Mouse (Mus musculus): ENCODE data around the gene Tpk1.
"Not testable (repeated sequence)": the region's sequence is repeated elsewhere in the genome, so short reads cannot be mapped to it uniquely, and the experiment has no call there.

Tpk1 gene

DNA sequence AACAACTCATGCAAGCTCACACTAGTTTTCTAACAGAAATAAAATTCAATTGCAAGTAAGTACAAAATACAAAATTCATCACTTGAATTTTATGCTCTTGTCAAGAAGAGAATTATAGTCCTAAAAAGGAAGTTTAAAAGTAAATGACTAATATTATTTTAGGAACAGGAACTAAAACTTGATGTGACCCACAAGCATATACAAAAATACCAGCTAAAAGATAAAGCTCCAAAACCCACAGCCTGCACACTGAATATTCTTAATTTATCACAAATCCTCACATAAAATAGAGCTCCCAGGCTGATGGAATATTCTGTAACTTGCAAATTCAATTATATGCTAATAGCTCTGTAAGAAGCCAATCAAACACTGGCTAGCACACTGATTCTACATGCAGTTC lies 25.5 kb downstream of the Tpk1 start:
- DNase-seq (ENCODE audit: low spot score in 2 of 2): no peak

GRCm38 (mm10) chr6:43638865-43639264 lies 27.2 kb downstream of the Tpk1 start:
- DNase-seq (ENCODE audit: low spot score in 2 of 2): no peak

GRCm38 (mm10) chr6:43638119-43638518 lies 28.0 kb downstream of the Tpk1 start:
- DNase-seq (ENCODE audit: low spot score in 2 of 2): no peak

DNA sequence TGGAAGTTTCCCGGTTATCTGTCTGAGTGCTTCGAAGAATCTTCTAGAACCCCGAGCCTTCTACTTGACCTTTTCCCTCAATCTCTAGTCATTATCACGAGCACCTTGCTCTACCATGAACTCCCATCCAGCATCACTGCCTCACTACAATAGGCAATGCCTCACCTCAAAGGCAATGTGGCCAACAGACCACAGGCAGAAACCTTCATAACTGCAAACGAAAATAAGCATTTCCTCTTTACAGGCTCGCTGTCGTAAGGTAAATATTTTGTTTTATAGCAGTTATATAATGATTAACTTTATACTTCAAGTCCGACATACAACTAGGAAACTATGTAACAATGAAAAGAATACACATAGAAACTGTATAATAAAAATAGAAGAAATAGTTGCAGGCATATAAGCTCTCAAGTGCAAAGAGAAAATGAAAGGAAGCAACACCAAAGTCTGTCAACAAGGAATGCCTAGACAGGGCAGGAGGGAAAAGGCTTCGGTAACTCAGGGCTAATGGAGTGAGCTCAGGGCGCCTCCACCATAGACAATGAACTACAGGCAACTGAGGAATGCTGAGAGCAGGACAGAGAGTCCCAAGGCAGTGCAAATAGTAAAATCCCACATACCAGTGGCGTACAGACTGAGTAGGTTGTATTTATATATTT lies 29.0 kb downstream of the Tpk1 start:
- no peak for DNase-seq (ENCODE audit: low spot score in 2 of 2)

- no peak for DNase-seq (ENCODE audit: low spot score in 2 of 2)
These were observed 32.6 kb downstream of the Tpk1 start for GRCm38 (mm10) chr6:43633308-43633963.

DNA sequence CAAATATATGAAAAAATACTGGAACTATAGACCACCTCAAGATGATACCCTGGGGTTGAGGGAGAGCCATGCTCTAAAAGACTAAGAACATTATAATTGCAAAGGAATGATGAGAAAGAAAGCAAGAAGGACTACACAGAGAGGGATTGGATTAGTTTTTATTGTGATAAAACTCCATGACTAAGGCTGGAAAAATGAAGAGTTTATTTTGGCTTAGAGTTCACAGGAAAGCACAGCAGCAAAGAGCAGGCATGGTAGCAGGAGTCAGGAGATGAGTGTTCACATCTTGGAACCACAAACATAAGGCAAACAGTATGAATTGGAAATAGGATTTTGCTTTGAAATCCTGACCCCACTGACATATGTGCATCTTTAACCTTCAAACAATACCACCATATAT lies 33.2 kb downstream of the Tpk1 start:
- DNase-seq (ENCODE audit: low spot score in 2 of 2): no peak

GRCm38 (mm10) chr6:43623448-43623847 lies 42.6 kb downstream of the Tpk1 start:
- DNase-seq (ENCODE audit: low spot score in 2 of 2): not testable (repeated sequence)

DNA sequence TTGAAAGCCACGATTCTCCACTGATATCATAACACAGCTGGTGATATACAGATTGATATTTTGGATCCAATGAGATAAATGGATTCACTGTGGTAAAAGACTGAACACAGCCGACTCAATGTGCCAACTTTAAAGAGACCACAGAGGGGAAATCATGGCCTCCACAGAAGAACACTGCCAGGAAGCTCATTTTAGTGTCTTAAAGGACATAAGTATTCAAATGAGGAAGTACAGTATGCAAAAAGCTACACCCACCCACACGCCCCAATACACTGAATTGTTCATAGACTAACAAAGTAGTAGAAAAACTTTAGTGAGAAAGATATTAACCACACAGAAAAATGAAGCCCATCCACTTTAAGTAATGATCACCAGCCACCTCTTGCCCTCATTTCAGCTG lies 46.8 kb downstream of the Tpk1 start:
- no peak for DNase-seq (ENCODE audit: low spot score in 2 of 2)

- no peak for DNase-seq (ENCODE audit: low spot score in 2 of 2)
These were observed 54.3 kb downstream of the Tpk1 start for GRCm38 (mm10) chr6:43611770-43612169.

GRCm38 (mm10) chr6:43590841-43591541 lies 75.1 kb downstream of the Tpk1 start:
- no peak for DNase-seq (ENCODE audit: low spot score in 2 of 2)

- DNase-seq (ENCODE audit: low spot score in 2 of 2): no peak
These were observed 80.8 kb downstream of the Tpk1 start for GRCm38 (mm10) chr6:43585274-43585673.

DNA sequence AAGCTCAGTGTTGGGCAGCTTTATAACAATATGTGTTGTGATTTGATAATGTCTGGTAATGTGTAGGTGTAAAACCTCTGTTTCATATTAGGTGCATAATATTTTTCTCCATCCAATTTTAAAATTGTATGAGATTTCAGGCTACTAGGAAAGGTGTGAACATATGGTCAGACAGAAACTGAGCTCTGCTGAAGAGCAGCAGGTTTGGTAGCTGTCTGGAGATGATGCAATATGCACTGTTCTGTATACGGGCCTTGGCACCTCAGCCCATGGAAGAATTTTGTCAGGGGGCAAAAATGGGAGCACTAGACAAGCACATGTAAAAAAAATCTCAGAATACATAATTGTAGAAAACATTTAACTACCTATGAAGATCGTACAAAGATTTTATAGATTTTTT lies 84.3 kb downstream of the Tpk1 start:
- DNase-seq (ENCODE audit: low spot score in 2 of 2): no peak

DNA sequence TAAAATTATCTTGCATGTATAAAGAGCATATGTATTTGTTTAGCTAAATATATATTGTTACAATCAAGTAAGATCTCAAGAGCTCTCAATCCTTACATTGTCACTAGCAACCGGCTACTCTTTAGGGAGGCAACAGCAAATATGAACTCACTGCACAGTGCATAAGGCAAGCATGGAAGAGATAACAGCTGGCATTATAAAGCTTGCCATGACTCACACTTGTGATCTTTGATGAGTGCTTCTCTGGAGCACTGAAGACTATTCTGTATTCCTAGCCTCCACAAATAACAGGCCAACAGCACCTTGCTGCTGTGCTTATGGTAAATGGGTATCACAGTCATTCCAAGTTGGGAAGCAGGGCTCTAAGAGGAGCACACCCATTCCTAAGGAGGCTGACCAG lies 98.2 kb downstream of the Tpk1 start:
- DNase-seq (ENCODE audit: low spot score in 2 of 2): no peak

GRCm38 (mm10) chr6:43562474-43562873 lies 103.6 kb downstream of the Tpk1 start:
- DNase-seq (ENCODE audit: low spot score in 2 of 2): no peak

DNA sequence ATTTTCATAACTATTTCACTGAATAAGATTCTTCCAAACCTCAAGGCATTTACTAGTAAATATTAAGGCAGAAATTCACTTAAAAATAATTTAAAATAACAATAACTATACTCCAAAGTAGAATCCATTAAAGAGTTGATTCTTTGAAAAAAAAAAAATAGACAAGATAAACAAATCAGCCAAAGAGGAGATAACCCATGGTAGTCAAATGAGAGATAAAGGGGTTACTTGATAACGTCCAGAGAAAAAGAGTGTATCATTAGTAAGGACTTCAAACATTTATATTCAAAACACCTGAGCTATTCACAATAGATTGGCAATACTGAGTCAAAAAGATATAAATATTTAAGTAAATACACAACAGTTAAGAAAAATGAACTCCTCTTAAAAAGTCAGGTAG lies 114.7 kb downstream of the Tpk1 start:
- no peak for DNase-seq (ENCODE audit: low spot score in 2 of 2)

DNA sequence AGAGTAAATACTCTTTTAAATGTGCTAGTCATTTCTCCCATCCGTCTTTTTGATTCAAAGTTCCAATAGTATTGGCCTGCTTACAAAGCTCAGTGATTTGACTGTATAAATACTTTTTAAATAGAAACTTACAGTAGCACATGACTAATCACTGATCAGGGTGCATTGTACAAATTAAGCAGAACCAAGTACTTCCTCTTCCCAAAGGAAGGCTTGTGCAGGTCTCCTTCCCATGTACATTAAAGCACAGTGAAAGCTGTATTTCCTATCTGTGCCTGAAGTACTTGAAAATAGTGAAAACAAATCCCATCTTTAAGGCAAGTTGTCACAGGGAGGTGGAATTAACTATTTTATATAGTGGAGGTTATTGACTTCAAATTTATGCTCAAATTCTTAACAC lies 119.5 kb downstream of the Tpk1 start:
- no peak for DNase-seq (ENCODE audit: low spot score in 2 of 2)

- DNase-seq (ENCODE audit: low spot score in 2 of 2): no peak
These were observed 128.7 kb downstream of the Tpk1 start for GRCm38 (mm10) chr6:43537252-43537870.

- no peak for DNase-seq (ENCODE audit: low spot score in 2 of 2)
These were observed 130.6 kb downstream of the Tpk1 start for GRCm38 (mm10) chr6:43535459-43535858.

- DNase-seq (ENCODE audit: low spot score in 2 of 2): no peak
These were observed 132.8 kb downstream of the Tpk1 start for GRCm38 (mm10) chr6:43533323-43533722.

- no peak for DNase-seq (ENCODE audit: low spot score in 2 of 2)
These were observed 133.3 kb downstream of the Tpk1 start for GRCm38 (mm10) chr6:43532822-43533221.

DNA sequence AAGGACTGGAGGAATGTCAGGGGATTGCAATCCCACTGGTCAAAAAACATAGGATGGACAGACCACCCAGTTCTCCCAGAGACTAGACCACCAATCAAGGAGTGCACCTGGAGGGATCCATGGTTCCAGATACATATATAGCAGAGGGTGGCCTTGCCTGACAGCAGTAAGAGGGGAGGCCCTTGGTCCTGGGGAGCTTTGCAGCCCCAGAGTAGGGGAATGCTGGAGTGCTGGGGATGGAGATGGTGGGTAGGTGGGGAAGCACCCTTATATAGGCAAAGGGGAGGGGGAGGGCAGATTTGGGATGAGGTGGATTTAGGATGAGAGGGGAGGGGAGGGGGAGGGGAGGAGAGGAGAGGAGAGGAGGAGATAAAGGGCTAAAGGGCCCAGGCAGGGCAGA lies 134.1 kb downstream of the Tpk1 start:
- no peak for DNase-seq (ENCODE audit: low spot score in 2 of 2)

DNA sequence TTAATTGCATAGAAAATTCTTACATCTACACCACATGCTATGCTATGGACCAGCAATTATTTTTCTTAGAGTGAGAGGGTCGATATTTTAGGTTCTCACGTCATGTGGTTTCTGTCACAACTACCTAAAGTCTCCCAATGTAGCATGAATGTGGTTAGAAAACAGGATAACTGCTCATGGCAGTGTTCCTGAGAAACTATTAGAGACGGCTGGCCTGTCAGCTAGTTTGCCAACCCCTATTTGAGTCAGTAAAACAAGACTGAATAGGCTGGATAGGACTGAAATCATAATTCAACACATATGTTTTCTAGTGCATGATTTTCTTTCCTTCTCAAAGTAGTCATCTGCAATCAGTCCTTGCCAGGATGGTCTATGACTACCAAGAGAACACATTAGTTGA lies 137.1 kb downstream of the Tpk1 start:
- DNase-seq (ENCODE audit: low spot score in 2 of 2): no peak

DNA sequence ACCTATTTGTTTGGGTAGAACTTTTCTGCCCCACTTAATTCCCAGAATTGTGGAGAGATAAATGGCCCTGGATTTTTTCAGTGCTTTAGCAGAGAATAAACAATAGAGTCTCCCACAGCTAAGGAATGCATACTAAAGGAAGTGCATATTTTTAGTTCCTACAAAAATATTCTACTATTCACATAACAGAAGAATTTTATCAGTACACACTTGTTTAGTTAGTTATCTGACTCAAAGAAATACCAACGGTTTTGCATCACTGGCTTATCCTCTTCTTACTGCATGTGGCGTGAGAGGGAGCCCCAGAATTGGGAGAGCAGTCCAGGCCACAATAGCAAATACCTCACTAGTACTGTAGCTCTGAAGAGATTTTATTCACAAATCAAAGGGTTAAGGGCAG lies 141.1 kb downstream of the Tpk1 start:
- no peak for DNase-seq (ENCODE audit: low spot score in 2 of 2)

Measured in frontal cortex, postnatal 25 days (tissue).